Mouse (Mus musculus) thymus, adult 2 months (tissue): ENCODE results near the gene Tbccd1. TPM values are rescaled to one million over a fixed set of nuclear protein-coding genes. Genes with fewer than 3 reads are reported as not detected.
"Not testable (repeated sequence)": the region's sequence is repeated elsewhere in the genome, so short reads cannot be mapped to it uniquely, and the experiment has no call there.

ENCODE experiments used
- DNase-seq: peaks from one replicate; pipeline ENCODE4 v3.0.0; 2021
- H3K27ac ChIP-seq: fragments of 200-500 bp; 2 replicates; pipeline ENCODE4 v1.5.1; 2012; ENCODE audit warnings: low read length, control low read depth; ENCODE audit not compliant: control insufficient read depth, insufficient read depth
- H3K27me3 ChIP-seq: fragments of 200-500 bp; 2 replicates; pipeline ENCODE4 v1.6.1; 2012; ENCODE audit warnings: mild to moderate bottlenecking, low read length, moderate library complexity, mixed read lengths; ENCODE audit not compliant: control insufficient read depth, insufficient read depth
- H3K36me3 ChIP-seq: fragments of 200-500 bp; 2 replicates; pipeline ENCODE4 v1.6.1; 2012; ENCODE audit warnings: mild to moderate bottlenecking, low read length, moderate library complexity; ENCODE audit not compliant: control insufficient read depth, insufficient read depth
- H3K4me1 ChIP-seq: fragments of 200-500 bp; replicated peaks from 2 replicates; pipeline ENCODE4 v1.6.1; 2012; ENCODE audit warnings: low read length; ENCODE audit not compliant: control insufficient read depth, insufficient read depth
- H3K4me3 ChIP-seq: fragments of 200-500 bp; 2 replicates; pipeline ENCODE4 v1.5.1; 2012; ENCODE audit warnings: mild to moderate bottlenecking, low read length, control low read depth, moderate library complexity; ENCODE audit not compliant: control insufficient read depth, insufficient read depth
- CTCF ChIP-seq: fragments of 200-500 bp; IDR thresholded peaks from 2 replicates; pipeline ENCODE4 v1.5.1; 2012; ENCODE audit warnings: mild to moderate bottlenecking, control low read depth, low read length, moderate library complexity, borderline replicate concordance; ENCODE audit not compliant: control insufficient read depth, poor library complexity, insufficient read depth; ENCODE audit errors: extremely low read depth
- POLR2A ChIP-seq: fragments of 200-500 bp; IDR thresholded peaks from 2 replicates; pipeline ENCODE4 v1.6.1; 2012; ENCODE audit warnings: mild to moderate bottlenecking, low read length, control low read depth, moderate library complexity; ENCODE audit not compliant: control insufficient read depth, poor library complexity, insufficient read depth; ENCODE audit errors: extremely low read depth
- WGBS: fragments of 180-500 bp; shearing (Covaris S2); methylation state at CpG from one replicate; pipeline ENCODE4 v1.1.7; 2018; 5-methylcytosine and 5-hydroxymethylcytosine counted together
- polyA plus RNA-seq: library from polyadenylated mRNA; depleted of rRNA; stranded (reverse); fragments of >200 nt; gene quantifications from 2 replicates; pipeline ENCODE4 v1.2.3, GENCODE M21; 2012

Gene Tbccd1
- polyA plus RNA-seq, 1 experiment, result 14.5 TPM

DNA sequence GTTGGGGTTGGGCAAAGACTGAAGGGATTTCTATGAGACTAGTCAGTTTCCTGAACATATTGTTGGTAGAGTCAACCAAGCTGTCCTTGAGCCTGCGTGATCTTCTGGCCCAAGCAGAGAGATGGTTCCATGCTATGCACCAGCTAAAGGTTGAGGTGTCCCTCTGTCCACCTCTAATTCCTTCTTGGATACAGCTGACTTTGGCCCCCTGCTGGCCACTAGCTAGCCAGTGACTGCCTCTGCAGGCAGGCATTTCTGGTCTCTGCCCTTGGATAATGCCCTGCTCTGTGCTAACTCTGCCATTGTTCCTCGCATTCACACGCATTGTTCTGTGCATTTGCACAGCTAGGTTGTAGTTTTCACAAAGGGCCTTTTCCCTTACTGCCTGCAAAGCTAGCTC, 62.0 kb downstream of the Tbccd1 start:
- Histone ChIP-seq H3K36me3 (no peaks in the 10 kb centered on the region), H3K27ac (no peak overlapping the region), H3K4me1 (peaks cover under 1% of the 10 kb centered on the region; the same call in 1 of the 2 replicates), H3K27me3 (no peaks in the 10 kb centered on the region), H3K4me3 (no peak overlapping the region)
- no peak for TF ChIP-seq POLR2A
- TF ChIP-seq CTCF, result no peak
- no peak for DNase-seq
- WGBS, result 100% methylated on average over 3 of the region's 3 CpGs

DNA sequence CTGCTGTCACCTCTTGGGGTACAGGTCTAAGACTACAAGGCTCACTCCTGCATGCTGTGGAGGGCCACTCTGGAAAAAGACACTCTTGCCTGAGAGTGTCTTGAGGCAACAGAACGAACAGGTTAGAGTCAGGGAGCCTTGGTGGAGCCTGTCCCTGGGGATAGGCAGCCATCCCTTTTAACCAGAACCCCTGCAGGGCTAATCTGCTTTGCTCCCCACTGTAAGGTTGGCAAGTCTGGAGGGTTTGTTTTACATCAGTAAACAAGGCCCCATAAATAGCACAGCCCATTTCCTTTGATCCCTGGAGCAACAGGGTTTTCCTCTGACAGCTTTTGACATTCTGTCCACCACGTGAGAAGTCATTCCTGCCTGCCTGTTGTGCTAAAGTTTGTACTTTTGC, 66.2 kb downstream of the Tbccd1 start:
- no peaks in the 10 kb centered on the region for H3K36me3 ChIP-seq
- WGBS, result 82% methylated on average over 2 of the region's 2 CpGs
- no peak for DNase-seq
- TF ChIP-seq CTCF (no peak), POLR2A (no peak)
- H3K27me3 ChIP-seq, result no peaks in the 10 kb centered on the region
- H3K4me1 ChIP-seq, result peaks cover 8% of the 10 kb centered on the region; the same call in 1 of the 2 replicates
- H3K27ac ChIP-seq, result no peak overlapping the region
- no peak overlapping the region for H3K4me3 ChIP-seq

DNA sequence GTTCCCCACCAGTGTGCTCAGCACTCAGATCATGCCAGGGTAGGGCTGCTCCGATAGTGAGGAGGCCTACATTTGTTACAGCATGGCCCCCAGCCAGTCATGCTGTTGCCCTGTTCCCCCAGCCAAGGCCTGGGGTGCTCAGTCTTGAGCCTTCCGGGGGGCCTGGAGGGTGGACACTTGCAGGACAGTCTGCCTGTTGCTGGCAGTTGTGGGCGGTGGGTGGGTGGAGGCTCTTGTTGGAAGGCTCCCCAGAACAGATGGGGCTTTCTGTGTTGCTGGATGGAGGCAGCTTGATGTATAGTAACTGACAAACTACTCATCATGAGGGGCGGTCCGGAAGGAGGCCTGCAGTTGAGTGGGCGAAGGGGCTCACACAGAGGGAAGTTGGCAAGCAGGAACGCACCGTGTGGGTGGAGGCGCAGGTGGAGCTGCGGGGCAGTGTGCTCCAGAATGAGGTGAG, 67.5 kb downstream of the Tbccd1 start:
- 37% methylated on average over 10 of the region's 10 CpGs for WGBS
- H3K27me3 ChIP-seq, result no peaks in the 10 kb centered on the region
- DNase-seq, result peak; percentile 21
- TF ChIP-seq CTCF (no peak), POLR2A (no peak)
- H3K4me3 ChIP-seq, result no peak overlapping the region
- no peak overlapping the region for H3K27ac ChIP-seq
- H3K4me1 ChIP-seq, result peaks cover 8% of the 10 kb centered on the region; the same call in 1 of the 2 replicates
- no peaks in the 10 kb centered on the region for H3K36me3 ChIP-seq

DNA sequence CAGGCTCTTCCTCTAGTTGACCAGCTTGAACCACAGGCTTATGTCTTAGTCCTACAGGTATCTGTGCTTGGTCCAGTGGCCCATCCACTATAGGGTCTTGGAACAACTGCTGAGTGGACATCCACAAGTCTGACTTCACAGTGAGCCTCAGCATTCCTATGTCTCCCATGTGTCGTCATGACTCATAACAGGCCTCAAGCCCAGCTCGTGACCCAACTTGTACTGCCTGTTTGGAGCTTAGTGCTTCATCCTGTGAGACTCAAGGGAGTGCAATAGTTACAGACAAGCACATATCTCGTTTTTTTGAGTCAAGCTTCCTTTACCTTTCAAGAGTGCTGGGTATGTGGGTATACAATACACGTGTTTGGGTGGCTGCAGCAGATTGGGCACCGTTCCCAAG, 74.8 kb downstream of the Tbccd1 start:
- Histone ChIP-seq H3K4me1 (no peaks in the 10 kb centered on the region), H3K27me3 (no peaks in the 10 kb centered on the region), H3K4me3 (no peak overlapping the region), H3K36me3 (no peaks in the 10 kb centered on the region), H3K27ac (no peak overlapping the region)
- no peak for TF ChIP-seq POLR2A
- TF ChIP-seq CTCF, result no peak
- 87% methylated on average over 5 of the region's 5 CpGs for WGBS
- DNase-seq, result no peak

DNA sequence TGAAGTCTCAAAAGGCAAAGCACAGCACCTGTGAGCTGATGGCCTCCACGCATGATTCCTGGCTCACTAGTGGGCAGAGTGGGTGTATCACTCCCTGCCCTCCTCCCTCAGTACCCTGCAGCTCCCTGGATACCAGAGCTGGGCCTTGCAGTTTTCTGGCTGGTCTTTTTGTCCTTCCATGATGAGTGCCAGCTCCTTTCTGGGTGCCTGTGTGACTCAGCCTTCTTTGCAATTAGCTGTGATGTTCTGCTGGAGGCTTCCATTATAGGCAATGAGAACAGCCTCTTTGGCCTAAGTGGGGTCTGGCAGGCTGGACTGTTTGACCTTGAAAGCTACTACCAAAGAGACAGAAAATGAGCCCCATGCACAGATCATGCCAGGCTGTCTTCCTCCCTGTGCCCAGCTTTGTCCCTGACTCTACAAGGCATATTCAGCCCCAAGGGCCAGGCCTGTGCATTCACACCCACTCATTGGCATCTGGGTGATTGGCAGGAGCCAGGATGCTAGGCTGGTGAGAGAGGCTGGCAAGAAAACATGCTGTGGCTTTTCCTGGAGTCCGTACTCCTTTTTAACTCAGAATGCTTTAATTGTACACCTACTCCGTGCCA, 78.1 kb downstream of the Tbccd1 start:
- WGBS, result 96% methylated on average over 3 of the region's 3 CpGs
- Histone ChIP-seq H3K27ac (no peak overlapping the region), H3K4me1 (no peaks in the 10 kb centered on the region), H3K36me3 (no peaks in the 10 kb centered on the region), H3K4me3 (no peak overlapping the region), H3K27me3 (no peaks in the 10 kb centered on the region)
- DNase-seq, result no peak
- no peak for TF ChIP-seq POLR2A
- TF ChIP-seq CTCF, result no peak

DNA sequence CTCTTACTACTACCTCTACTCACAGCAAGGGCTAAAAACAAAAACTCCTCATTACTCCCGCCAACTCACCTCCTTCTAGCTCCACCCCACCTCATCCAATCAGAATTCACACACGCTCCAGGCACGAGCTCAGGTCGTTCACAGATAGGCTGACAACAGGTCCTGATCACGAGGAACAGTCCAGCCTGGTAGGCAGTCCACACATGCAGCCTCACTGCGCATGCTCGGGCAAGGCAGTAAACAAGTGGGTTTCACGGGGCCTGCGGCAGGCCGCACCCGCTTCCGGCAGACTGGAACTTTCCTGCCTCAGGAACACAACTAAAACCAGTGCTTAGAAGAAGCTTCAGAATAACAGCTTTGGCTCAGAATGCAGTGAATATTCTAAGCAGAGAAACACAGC, 79.2 kb downstream of the Tbccd1 start:
- H3K4me3 ChIP-seq, H3K27ac ChIP-seq, H3K27me3 ChIP-seq, H3K4me1 ChIP-seq, DNase-seq, H3K36me3 ChIP-seq: not testable (repeated sequence)
- 97% methylated on average over 12 of the region's 12 CpGs for WGBS

DNA sequence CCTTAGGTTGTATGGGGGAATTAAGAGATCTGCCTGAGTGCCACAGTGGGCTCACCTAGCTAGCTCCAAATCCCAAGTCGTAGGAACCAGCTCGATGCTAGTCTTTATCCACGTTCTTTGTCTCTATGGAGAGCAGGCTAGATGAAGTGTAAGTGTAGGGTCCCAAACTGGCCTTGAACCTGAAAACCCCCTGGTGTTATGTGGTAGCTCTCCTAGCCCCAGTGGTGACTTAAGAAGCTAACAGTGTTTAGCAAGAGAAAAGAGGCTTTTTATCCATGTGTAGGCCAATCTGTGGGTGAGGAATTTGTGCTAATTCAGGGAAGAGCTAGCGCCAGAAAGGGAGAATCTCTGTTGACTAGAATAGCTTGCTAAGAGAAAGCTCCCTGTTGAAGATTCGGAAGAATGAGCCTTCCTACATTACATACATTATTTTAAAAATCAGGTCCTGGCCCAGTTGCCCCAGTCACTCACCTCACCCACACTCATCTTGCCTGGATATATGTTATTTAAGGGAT, 81.9 kb downstream of the Tbccd1 start:
- Histone ChIP-seq H3K4me3 (no peak overlapping the region), H3K27me3 (no peaks in the 10 kb centered on the region), H3K36me3 (no peaks in the 10 kb centered on the region), H3K27ac (no peak overlapping the region), H3K4me1 (no peaks in the 10 kb centered on the region)
- TF ChIP-seq CTCF (no peak), POLR2A (no peak)
- DNase-seq, result no peak
- 93% methylated on average over 5 of the region's 5 CpGs for WGBS
